Mouse (Mus musculus) heart, adult 2 months (tissue): ENCODE data around the gene Olfr315. TPM values are rescaled to one million over a fixed set of nuclear protein-coding genes. Genes with fewer than 3 reads are reported as not detected.
"Not testable (repeated sequence)": the region's sequence is repeated elsewhere in the genome, so short reads cannot be mapped to it uniquely, and the experiment has no call there.

Source experiments
- DNase-seq, 2 experiments: peaks; one replicate each; pipeline ENCODE4 v3.0.0; 2021
- H3K27ac ChIP-seq: fragments of 200-600 bp; 2 replicates; pipeline ENCODE4 v1.8.1; 2022
- H3K27me3 ChIP-seq: fragments of 200-500 bp; 2 replicates; pipeline ENCODE4 v1.6.1; 2012; ENCODE audit warnings: mild to moderate bottlenecking, low read length, inconsistent platforms, mixed read lengths; ENCODE audit not compliant: control insufficient read depth, insufficient read depth
- H3K36me3 ChIP-seq: fragments of 200-500 bp; 2 replicates; pipeline ENCODE4 v1.6.1; 2012; ENCODE audit warnings: low read length, inconsistent platforms; ENCODE audit not compliant: control insufficient read depth, insufficient read depth
- H3K4me1 ChIP-seq: fragments of 200-500 bp; 2 replicates; pipeline ENCODE4 v1.6.1; 2011; ENCODE audit warnings: low read length; ENCODE audit not compliant: control insufficient read depth, insufficient read depth
- H3K4me3 ChIP-seq: fragments of 200-600 bp; 2 replicates; pipeline ENCODE4 v1.8.1; 2022
- H3K79me2 ChIP-seq: fragments of 200-500 bp; replicated peaks from 2 replicates; pipeline ENCODE4 v1.6.1; 2012; ENCODE audit warnings: mild to moderate bottlenecking, inconsistent platforms, low read length, moderate library complexity, mixed read lengths; ENCODE audit not compliant: control insufficient read depth, insufficient read depth
- H3K9ac ChIP-seq: fragments of 200-500 bp; 2 replicates; pipeline ENCODE4 v1.6.1; 2012; ENCODE audit warnings: low read depth, mild to moderate bottlenecking, control low read depth, inconsistent platforms, low read length, mixed read lengths
- CTCF ChIP-seq: fragments of 200-600 bp; IDR thresholded peaks from 2 replicates; pipeline ENCODE4 v1.8.1; 2022; ENCODE audit warnings: antibody characterized with exemption, mild to moderate bottlenecking, moderate library complexity
- EP300 ChIP-seq: fragments of 200-500 bp; IDR thresholded peaks from 2 replicates; pipeline ENCODE4 v1.6.1; 2011; ENCODE audit warnings: low read depth, low read length, control low read depth; ENCODE audit not compliant: insufficient read depth
- POLR2A ChIP-seq: fragments of 200-500 bp; IDR thresholded peaks from 2 replicates; pipeline ENCODE4 v1.6.1; 2011; ENCODE audit warnings: mild to moderate bottlenecking, low read depth, low read length, control low read depth; ENCODE audit not compliant: insufficient read depth
- WGBS: fragments of 180-500 bp; shearing (Covaris S2); methylation state at CpG from one replicate; pipeline ENCODE4 v1.1.7; 2018; 5-methylcytosine and 5-hydroxymethylcytosine counted together
- intact Hi-C: fragments of 180-260 bp; cut with DNase I; formaldehyde crosslinking; loops from one replicate; pipeline ENCODE4 v1.15.1; 2025
- polyA plus RNA-seq: library from polyadenylated mRNA; depleted of rRNA; stranded (reverse); fragments of >200 nt; gene quantifications from 2 replicates; pipeline ENCODE4 v1.2.3, GENCODE M21; 2012; rRNA removed
- total RNA-seq, 2 experiments: library from RNA; stranded (reverse); gene quantifications; 2 replicates each; pipeline ENCODE4 v1.2.3; 2021

Gene Olfr315
- total and polyA plus RNA-seq, 3 experiments = not detected

DNA sequence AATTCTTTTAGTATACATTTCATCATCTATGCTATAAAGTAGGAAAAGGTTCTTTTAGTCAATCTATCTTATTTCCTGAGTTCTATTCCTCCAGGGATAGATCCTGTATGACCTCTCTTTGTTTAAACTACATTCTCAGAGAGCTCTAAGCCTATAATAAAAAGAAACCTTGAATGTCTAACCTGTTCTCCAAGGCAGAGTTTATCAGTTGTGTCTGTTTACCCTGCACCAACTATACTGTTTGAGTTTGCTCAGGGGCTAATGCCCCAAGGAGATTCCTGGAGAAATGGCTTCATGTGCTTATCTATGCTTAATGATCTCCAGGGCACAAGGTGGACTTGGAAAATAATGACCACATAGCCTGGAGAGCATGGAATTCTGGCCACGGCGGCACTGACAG lies 31.4 kb downstream of the Olfr315 start:
- WGBS = 60% methylated on average over 2 of the region's 2 CpGs
- intact Hi-C loops = no loop called here
- no peak for TF ChIP-seq POLR2A
- no peak for TF ChIP-seq EP300
- no peak for TF ChIP-seq CTCF

DNA sequence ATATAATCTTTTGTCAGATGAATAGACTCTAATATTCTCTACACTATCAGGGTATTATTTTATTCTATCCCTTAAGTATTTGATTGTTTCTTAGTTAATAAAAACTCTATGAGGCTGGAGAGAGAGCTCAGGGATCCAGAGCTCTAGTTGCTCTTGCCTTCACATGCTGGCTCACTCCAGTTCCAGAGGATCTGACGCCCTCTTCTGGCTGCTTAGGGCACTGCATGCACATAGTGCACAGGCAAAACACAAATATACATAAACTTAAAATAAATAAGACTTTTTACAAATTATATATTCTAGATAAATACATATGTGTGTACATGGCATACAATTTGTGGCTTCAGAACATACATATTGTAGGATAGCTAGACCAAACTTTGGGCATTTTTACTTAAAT lies 39.0 kb downstream of the Olfr315 start:
- no peak for DNase-seq
- Histone ChIP-seq H3K36me3 (no peaks in the 10 kb centered on the region), H3K79me2 (no peaks in the 10 kb centered on the region), H3K4me3 (no peak overlapping the region), H3K9ac (no peak overlapping the region), H3K27ac (no peak overlapping the region), H3K4me1 (no peaks in the 10 kb centered on the region), H3K27me3 (no peaks in the 10 kb centered on the region)
- 3% methylated on average over 1 of the region's 1 CpGs for WGBS
- intact Hi-C loops = no loop called here
- TF ChIP-seq POLR2A (no peak), CTCF (peak; percentile 23)

More for the DNA sequence above, 31.4 kb downstream of the Olfr315 start:
- DNase-seq = no peak
- no peaks in the 10 kb centered on the region for H3K27me3 ChIP-seq
- H3K4me3 ChIP-seq = no peak overlapping the region
- H3K79me2 ChIP-seq = no peaks in the 10 kb centered on the region
- H3K4me1 ChIP-seq = no peaks in the 10 kb centered on the region
- no peak overlapping the region for H3K9ac ChIP-seq
- H3K36me3 ChIP-seq = no peaks in the 10 kb centered on the region
- H3K27ac ChIP-seq = no peak overlapping the region

DNA sequence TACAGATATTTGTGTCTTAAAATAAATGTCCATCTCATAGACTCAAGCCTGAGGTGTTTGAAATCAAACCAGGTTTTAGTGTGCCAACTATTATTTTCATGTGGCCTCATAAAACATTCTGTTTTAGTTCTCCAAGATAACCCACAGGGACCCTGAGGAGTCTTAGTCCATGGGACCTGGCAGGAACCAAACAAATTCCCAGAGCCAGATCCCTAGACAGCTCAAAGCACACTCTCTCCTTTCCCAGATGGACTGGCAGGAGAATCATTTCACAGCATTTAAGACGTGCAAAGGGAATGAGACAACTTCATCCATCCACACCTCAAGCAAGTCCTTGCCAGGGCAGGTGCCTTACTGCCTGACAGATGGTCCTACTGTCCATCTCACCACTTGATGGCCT lies 41.7 kb downstream of the Olfr315 start, which contains the start of gene Olfr313:
Gene Olfr313 (plus strand): TSS at position 301 of the 400 bp plus-strand sequence.
- H3K9ac ChIP-seq, H3K36me3 ChIP-seq, H3K27ac ChIP-seq, intact Hi-C loops, DNase-seq, H3K79me2 ChIP-seq, H3K4me3 ChIP-seq, H3K27me3 ChIP-seq, H3K4me1 ChIP-seq: not testable (repeated sequence)
- WGBS = 60% methylated on average over 1 of the region's 1 CpGs

DNA sequence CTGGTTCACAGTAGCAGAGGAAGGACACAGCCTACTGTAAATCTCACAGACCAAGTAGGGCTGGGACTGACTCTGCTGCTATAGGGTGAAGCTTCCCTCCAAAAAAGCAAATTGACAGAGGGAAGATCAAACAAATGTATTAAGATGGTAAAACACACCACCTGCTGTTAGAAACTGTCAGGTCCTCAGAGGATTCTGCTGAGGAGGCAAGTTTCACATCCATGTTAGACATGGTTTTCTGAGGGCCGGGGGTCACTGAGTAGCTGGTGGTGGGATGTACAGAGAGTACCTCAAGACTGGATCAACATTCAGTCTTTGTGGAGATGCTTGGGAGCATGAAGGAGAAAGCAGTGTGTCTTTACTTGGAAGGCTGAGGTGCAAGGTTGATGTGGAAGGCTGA lies 42.7 kb downstream of the Olfr315 start:
- WGBS = 81% methylated on average over 1 of the region's 1 CpGs
- TF ChIP-seq EP300 = no peak
- TF ChIP-seq CTCF = no peak
- TF ChIP-seq POLR2A = no peak
- no peaks in the 10 kb centered on the region for H3K79me2 ChIP-seq
- no peak overlapping the region for H3K9ac ChIP-seq
- no peak overlapping the region for H3K4me3 ChIP-seq
- DNase-seq = no peak
- intact Hi-C loops = no loop called here
- no peaks in the 10 kb centered on the region for H3K36me3 ChIP-seq
- no peak overlapping the region for H3K27ac ChIP-seq
- H3K4me1 ChIP-seq = no peaks in the 10 kb centered on the region
- H3K27me3 ChIP-seq = no peaks in the 10 kb centered on the region

DNA sequence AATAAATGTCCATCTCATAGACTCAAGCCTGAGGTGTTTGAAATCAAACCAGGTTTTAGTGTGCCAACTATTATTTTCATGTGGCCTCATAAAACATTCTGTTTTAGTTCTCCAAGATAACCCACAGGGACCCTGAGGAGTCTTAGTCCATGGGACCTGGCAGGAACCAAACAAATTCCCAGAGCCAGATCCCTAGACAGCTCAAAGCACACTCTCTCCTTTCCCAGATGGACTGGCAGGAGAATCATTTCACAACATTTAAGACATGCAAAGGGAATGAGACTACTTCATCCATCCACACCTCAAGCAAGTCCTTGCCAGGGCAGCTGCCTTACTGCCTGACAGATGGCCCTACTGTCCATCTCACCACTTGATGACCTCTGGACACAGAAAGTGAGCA lies 55.9 kb downstream of the Olfr315 start, which contains the start of gene Olfr312:
Gene Olfr312 (plus strand): TSS at position 301 of the 400 bp plus-strand sequence.
- H3K4me1 ChIP-seq, H3K9ac ChIP-seq, H3K36me3 ChIP-seq, DNase-seq, H3K79me2 ChIP-seq, H3K27ac ChIP-seq, H3K27me3 ChIP-seq, H3K4me3 ChIP-seq, intact Hi-C loops: not testable (repeated sequence)

DNA sequence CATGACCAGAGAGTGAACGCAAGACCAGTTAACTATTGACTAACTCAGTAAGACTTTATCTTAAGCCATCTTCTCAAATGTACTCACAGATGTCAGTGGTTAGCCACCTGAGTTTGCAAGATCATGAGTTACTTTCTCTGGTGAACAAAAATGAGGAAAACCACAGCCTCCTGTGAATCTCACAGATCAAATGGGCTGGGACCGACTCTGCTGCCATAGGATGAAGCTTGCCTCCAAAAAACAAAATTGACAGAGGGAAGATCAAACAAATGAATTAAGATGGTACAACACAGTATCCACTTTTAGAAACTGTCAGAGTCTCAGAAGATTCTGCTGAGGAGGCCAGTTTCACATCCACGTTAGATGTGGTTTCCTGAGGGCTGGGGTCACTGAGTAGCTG lies 56.8 kb downstream of the Olfr315 start:
- 68% methylated on average over 3 of the region's 3 CpGs for WGBS

More for the DNA sequence above, 56.8 kb downstream of the Olfr315 start:
- no peak overlapping the region for H3K27ac ChIP-seq
- intact Hi-C loops = no loop called here
- H3K9ac ChIP-seq = no peak overlapping the region
- no peak for DNase-seq
- H3K79me2 ChIP-seq = no peaks in the 10 kb centered on the region
- H3K27me3 ChIP-seq = no peaks in the 10 kb centered on the region
- TF ChIP-seq EP300 = no peak
- TF ChIP-seq POLR2A = no peak
- TF ChIP-seq CTCF = no peak
- H3K4me3 ChIP-seq = no peak overlapping the region
- no peaks in the 10 kb centered on the region for H3K36me3 ChIP-seq
- H3K4me1 ChIP-seq = no peaks in the 10 kb centered on the region

Other genes with a start within 250 kb of the Olfr315 start
- gene Olfr330, start 238.4 kb upstream of the Olfr315 start, total RNA-seq = not detected
- not detected in 2 replicates for gene Olfr330, start 238.4 kb upstream of the Olfr315 start, polyA plus RNA-seq
- not detected for gene Olfr329-ps, start 226.8 kb upstream of the Olfr315 start, total RNA-seq
- gene Olfr329-ps, start 226.8 kb upstream of the Olfr315 start, polyA plus RNA-seq = 0.15 and 0.27 TPM in 2 replicates
- gene Olfr328, start 217.6 kb upstream of the Olfr315 start, total RNA-seq = not detected
- not detected in 2 replicates for gene Olfr328, start 217.6 kb upstream of the Olfr315 start, polyA plus RNA-seq
- not detected for gene Olfr224, start 202.6 kb upstream of the Olfr315 start, total RNA-seq
- 0.61 and 1.3 TPM in 2 replicates for gene Olfr224, start 202.6 kb upstream of the Olfr315 start, polyA plus RNA-seq
- not detected for gene Olfr325, start 195.5 kb upstream of the Olfr315 start, total RNA-seq
- gene Olfr325, start 195.5 kb upstream of the Olfr315 start, polyA plus RNA-seq = not detected in 2 replicates
- gene Olfr324, start 178.1 kb upstream of the Olfr315 start, total RNA-seq = not detected
- not detected in 2 replicates for gene Olfr324, start 178.1 kb upstream of the Olfr315 start, polyA plus RNA-seq
- 10 to 100 TPM in 1 of 2 experiments, 1 to 10 TPM in 1; 7.6 to 11.4 TPM for gene 2210407C18Rik, start 157.1 kb upstream of the Olfr315 start, total RNA-seq
- 1.5 and 3.6 TPM in 2 replicates for gene 2210407C18Rik, start 157.1 kb upstream of the Olfr315 start, polyA plus RNA-seq
- gene Olfr323, start 142.7 kb upstream of the Olfr315 start, total RNA-seq = not detected
- not detected in 2 replicates for gene Olfr323, start 142.7 kb upstream of the Olfr315 start, polyA plus RNA-seq
- under 1 TPM in 1 of 2 experiments, not detected in 1; 0.20 TPM for gene Trim58, start 132.7 kb upstream of the Olfr315 start, total RNA-seq
- gene Trim58, start 132.7 kb upstream of the Olfr315 start, polyA plus RNA-seq = 0.06 TPM in 1 of 2 replicates, not detected in the other
- gene Olfr322, start 114.4 kb upstream of the Olfr315 start, total RNA-seq = not detected
- gene Olfr322, start 114.4 kb upstream of the Olfr315 start, polyA plus RNA-seq = not detected in 2 replicates
- not detected for gene Olfr320, start 92.1 kb upstream of the Olfr315 start, total RNA-seq
- not detected in 2 replicates for gene Olfr320, start 92.1 kb upstream of the Olfr315 start, polyA plus RNA-seq
- not detected for gene Olfr319, start 74.0 kb upstream of the Olfr315 start, total RNA-seq
- not detected in 2 replicates for gene Olfr319, start 74.0 kb upstream of the Olfr315 start, polyA plus RNA-seq
- not detected for gene Olfr318, start 49.2 kb upstream of the Olfr315 start, total RNA-seq
- not detected in 2 replicates for gene Olfr318, start 49.2 kb upstream of the Olfr315 start, polyA plus RNA-seq
- gene Olfr317, start 34.0 kb upstream of the Olfr315 start, total RNA-seq = not detected
- not detected in 2 replicates for gene Olfr317, start 34.0 kb upstream of the Olfr315 start, polyA plus RNA-seq
- not detected for gene Olfr316, start 20.5 kb upstream of the Olfr315 start, total RNA-seq
- gene Olfr316, start 20.5 kb upstream of the Olfr315 start, polyA plus RNA-seq = not detected in 2 replicates
- not detected for gene Olfr314, start 9.8 kb downstream of the Olfr315 start, total RNA-seq
- not detected in 2 replicates for gene Olfr314, start 9.8 kb downstream of the Olfr315 start, polyA plus RNA-seq
- gene Fam183b, start 28.8 kb downstream of the Olfr315 start, total RNA-seq = not detected
- 0.76 and 0.78 TPM in 2 replicates for gene Fam183b, start 28.8 kb downstream of the Olfr315 start, polyA plus RNA-seq
- not detected for gene Olfr313, start 41.8 kb downstream of the Olfr315 start, total RNA-seq
- not detected in 2 replicates for gene Olfr313, start 41.8 kb downstream of the Olfr315 start, polyA plus RNA-seq
- not detected for gene Olfr312, start 56.0 kb downstream of the Olfr315 start, total RNA-seq
- not detected in 2 replicates for gene Olfr312, start 56.0 kb downstream of the Olfr315 start, polyA plus RNA-seq
- gene Olfr311, start 66.1 kb downstream of the Olfr315 start, total RNA-seq = not detected
- gene Olfr311, start 66.1 kb downstream of the Olfr315 start, polyA plus RNA-seq = not detected in 2 replicates
- 1 to 10 TPM in 1 of 2 experiments, under 1 TPM in 1; 0.77 to 1.3 TPM for gene Gm12258, start 74.0 kb downstream of the Olfr315 start, total RNA-seq
- 1.3 and 2.8 TPM in 2 replicates for gene Gm12258, start 74.0 kb downstream of the Olfr315 start, polyA plus RNA-seq
- 1 to 10 TPM; 2.1 TPM for gene 2810021J22Rik, start 94.0 kb downstream of the Olfr315 start, total RNA-seq
- 3.1 TPM in 2 replicates for gene 2810021J22Rik, start 94.0 kb downstream of the Olfr315 start, polyA plus RNA-seq
- gene Zfp39, start 131.0 kb downstream of the Olfr315 start, total RNA-seq = 1 to 10 TPM; 2.9 to 3.7 TPM
- 0.88 and 1.2 TPM in 2 replicates for gene Zfp39, start 131.0 kb downstream of the Olfr315 start, polyA plus RNA-seq
- gene Btnl10, start 144.7 kb downstream of the Olfr315 start, total RNA-seq = not detected
- gene Btnl10, start 144.7 kb downstream of the Olfr315 start, polyA plus RNA-seq = 0.04 and 0.09 TPM in 2 replicates
- gene Rnf187, start 165.7 kb downstream of the Olfr315 start, total RNA-seq = 100 to 1,000 TPM; 164 to 177 TPM
- gene Rnf187, start 165.7 kb downstream of the Olfr315 start, polyA plus RNA-seq = 182 and 190 TPM in 2 replicates
- gene Hist3h2ba, start 175.7 kb downstream of the Olfr315 start, total RNA-seq = 1 to 10 TPM in 1 of 2 experiments, under 1 TPM in 1; 0.81 to 1.1 TPM
- gene Hist3h2ba, start 175.7 kb downstream of the Olfr315 start, polyA plus RNA-seq = 0.67 and 1.5 TPM in 2 replicates
- 10 to 100 TPM; 13.6 to 14.0 TPM for gene Hist3h2a, start 181.5 kb downstream of the Olfr315 start, total RNA-seq
- 12.6 and 15.4 TPM in 2 replicates for gene Hist3h2a, start 181.5 kb downstream of the Olfr315 start, polyA plus RNA-seq
- under 1 TPM in 1 of 2 experiments, not detected in 1; 0.07 TPM for gene Trim17, start 181.5 kb downstream of the Olfr315 start, total RNA-seq
- 0.20 and 0.37 TPM in 2 replicates for gene Trim17, start 181.5 kb downstream of the Olfr315 start, polyA plus RNA-seq
- 10 to 100 TPM; 11.9 to 14.0 TPM for gene Trim11, start 204.9 kb downstream of the Olfr315 start, total RNA-seq
- 14.3 and 19.4 TPM in 2 replicates for gene Trim11, start 204.9 kb downstream of the Olfr315 start, polyA plus RNA-seq